Mouse (Mus musculus) myocyte (in vitro differentiated cells): ENCODE results near the gene Tor4a. TPM values are rescaled to one million over a fixed set of nuclear protein-coding genes. Genes with fewer than 3 reads are reported as not detected.

ENCODE experiments used
- H3K27me3 ChIP-seq: one replicate; pipeline ENCODE4 v1.6.1; 2011; ENCODE audit not compliant: control insufficient read depth, insufficient read depth, insufficient read length
- H3K36me3 ChIP-seq: one replicate; pipeline ENCODE4 v1.6.1; 2011; ENCODE audit not compliant: control insufficient read depth, insufficient read depth
- H3K4me2 ChIP-seq: one replicate; pipeline ENCODE4 v1.6.1; 2011; ENCODE audit warnings: low read depth, control low read depth
- H3K4me3 ChIP-seq: one replicate; pipeline ENCODE4 v1.5.1; 2011; ENCODE audit warnings: mild to moderate bottlenecking, control low read depth, moderate library complexity
- H3K79me2 ChIP-seq: one replicate; pipeline ENCODE4 v1.6.1; 2011; ENCODE audit not compliant: control insufficient read depth, insufficient read depth
- H3ac ChIP-seq: one replicate; pipeline ENCODE4 v1.6.1; 2011; ENCODE audit not compliant: control insufficient read depth, insufficient read length
- CEBPB ChIP-seq: IDR thresholded peaks from 2 replicates; pipeline ENCODE4 v1.6.1; 2011; ENCODE audit warnings: mild to moderate bottlenecking, moderate library complexity; ENCODE audit not compliant: poor library complexity, insufficient read depth, severe bottlenecking
- E2F4 ChIP-seq: IDR thresholded peaks from one replicate; pipeline ENCODE4 v1.6.1; 2011; ENCODE audit warnings: mild to moderate bottlenecking, control low read depth, moderate library complexity; ENCODE audit not compliant: insufficient read depth
- MAX ChIP-seq: IDR thresholded peaks from one replicate; pipeline ENCODE4 v1.6.1; 2011; ENCODE audit warnings: low read depth, mild to moderate bottlenecking, control low read depth
- MYOD1 ChIP-seq, 3 experiments: IDR thresholded peaks; one replicate each; pipeline ENCODE4 v1.6.1; 2011; ENCODE audit warnings: control low read depth in 2 of 3, low read depth in 2 of 3, mild to moderate bottlenecking in 2 of 3, moderate library complexity in 1 of 3; ENCODE audit not compliant: insufficient read length in 2 of 3, control insufficient read depth in 1 of 3
- MYOG ChIP-seq, 3 experiments: IDR thresholded peaks; one replicate each; pipeline ENCODE4 v1.6.1; 2011; ENCODE audit warnings: control low read depth in 2 of 3, low read depth in 2 of 3, mild to moderate bottlenecking in 2 of 3; ENCODE audit not compliant: insufficient read length in 2 of 3, control insufficient read depth in 1 of 3, insufficient read depth in 1 of 3
- POLR2A ChIP-seq: IDR thresholded peaks from one replicate; pipeline ENCODE4 v1.6.1; 2011; ENCODE audit warnings: low read depth, mild to moderate bottlenecking, control low read depth, moderate library complexity; ENCODE audit not compliant: insufficient read length
- POLR2AphosphoS2 ChIP-seq: IDR thresholded peaks from one replicate; pipeline ENCODE4 v1.6.1; 2011; ENCODE audit warnings: low read depth, control low read depth; ENCODE audit not compliant: insufficient read length
- REST ChIP-seq: IDR thresholded peaks from one replicate; pipeline ENCODE4 v1.6.1; 2011; ENCODE audit warnings: mild to moderate bottlenecking, control low read depth, moderate library complexity; ENCODE audit not compliant: insufficient read depth, insufficient read length
- SRF ChIP-seq: IDR thresholded peaks from one replicate; pipeline ENCODE4 v1.6.1; 2011; ENCODE audit warnings: low read depth; ENCODE audit not compliant: control insufficient read depth, insufficient read length
- TCF12 ChIP-seq: IDR thresholded peaks from one replicate; pipeline ENCODE4 v1.6.1; 2011; ENCODE audit warnings: mild to moderate bottlenecking, control low read depth; ENCODE audit not compliant: poor library complexity, insufficient read depth, severe bottlenecking
- TCF3 ChIP-seq: IDR thresholded peaks from one replicate; pipeline ENCODE4 v1.6.1; 2011; ENCODE audit warnings: low read depth, control low read depth; ENCODE audit not compliant: insufficient read length
- USF1 ChIP-seq: IDR thresholded peaks from one replicate; pipeline ENCODE4 v1.6.1; 2011; ENCODE audit warnings: low read depth, mild to moderate bottlenecking, control low read depth, moderate library complexity
- polyA plus RNA-seq: library from polyadenylated mRNA; unstranded; fragments of >200 nt; fragmentation: generic; extraction: Trizol; gene quantifications from one replicate; pipeline ENCODE4 v1.2.1, GENCODE M21; 2012; ENCODE audit warnings: missing spikeins

The Tor4a gene
- polyA plus RNA-seq: 9.2 TPM

DNA sequence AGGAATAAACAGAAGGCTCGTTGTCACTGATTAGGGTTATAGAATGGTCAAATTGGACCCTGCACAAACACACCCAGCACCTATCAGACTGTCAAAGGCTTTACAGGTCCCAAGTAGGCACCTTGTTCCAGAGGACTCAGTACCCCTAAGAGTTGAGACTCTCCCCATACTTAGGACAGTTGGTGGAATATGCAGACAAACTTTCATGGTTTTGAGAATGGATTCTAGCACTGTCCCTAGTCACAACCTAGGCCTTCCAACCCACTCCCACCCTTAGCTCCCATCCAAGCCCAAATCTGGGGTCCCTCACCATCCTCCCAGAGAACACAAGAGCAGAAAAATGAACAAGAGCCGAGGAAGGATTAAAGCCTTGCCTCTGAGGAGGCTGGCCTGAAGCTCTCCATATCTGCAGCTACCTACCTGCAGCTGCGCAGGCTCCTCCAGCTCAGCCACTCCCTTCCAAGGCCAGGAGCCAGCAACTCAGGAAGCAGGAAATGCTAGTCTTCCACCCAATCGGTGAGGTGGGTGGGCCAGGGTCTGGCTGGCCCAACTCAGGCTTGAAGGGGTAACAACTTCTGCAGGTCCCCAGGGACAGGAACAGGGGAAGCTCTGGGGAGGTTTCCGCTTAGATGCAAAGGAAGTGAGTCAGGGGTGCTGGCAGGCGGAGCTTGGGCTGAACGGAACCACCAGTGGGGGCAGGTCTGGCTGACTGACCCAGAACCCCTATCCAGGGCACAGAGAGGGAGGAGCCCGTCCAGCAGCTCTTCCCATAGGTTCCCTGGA is at the start of gene Tor4a:
TSS of gene Tor4a (minus strand) at position 715 of the 783 bp plus-strand sequence.
- Histone ChIP-seq H3ac (no peak within 1 kb of the TSS), H3K4me3 (peak within 1 kb of the TSS; percentile 24), H3K36me3 (peaks cover 15% of the 10 kb centered on the region), H3K27me3 (no peaks in the 10 kb centered on the region), H3K4me2 (peak within 1 kb of the TSS; percentile 83), H3K79me2 (no peaks in the 10 kb centered on the region)
- TF ChIP-seq E2F4 (no peak), TCF12 (no peak)

DNA sequence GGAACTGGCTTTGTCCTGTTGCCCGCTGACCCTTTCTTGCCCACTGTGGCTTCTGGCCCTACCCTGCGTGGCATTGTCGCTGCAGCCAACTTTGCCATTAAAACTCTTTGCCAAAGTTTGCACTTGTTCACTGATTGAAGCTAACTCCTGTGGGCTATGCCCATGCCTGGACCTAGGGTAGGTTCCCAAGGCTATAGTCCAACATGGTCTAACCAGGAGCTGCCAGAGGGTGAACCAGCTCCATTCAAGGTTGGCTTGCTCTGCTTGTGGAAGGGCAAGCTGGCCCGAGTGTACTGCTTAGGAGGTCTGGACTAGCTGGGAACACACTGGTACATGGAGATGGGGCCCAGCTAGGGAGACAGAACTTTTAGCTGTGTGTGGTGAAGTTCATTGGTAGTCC is 47.5 kb upstream of the Tor4a start:
- Histone ChIP-seq H3K36me3 (no peaks in the 10 kb centered on the region), H3K4me2 (no peak overlapping the region), H3ac (no peak overlapping the region), H3K79me2 (no peaks in the 10 kb centered on the region), H3K27me3 (peaks cover 18% of the 10 kb centered on the region), H3K4me3 (no peak overlapping the region)
- no peak for TF ChIP-seq MYOD1 (IDR thresholded peaks at IDR 0.05; ENCODE audit: control insufficient read depth in 1 of 3, insufficient read length in 2 of 3, low read depth in 2 of 3)
- no peak for TF ChIP-seq TCF3
- no peak for TF ChIP-seq TCF12
- TF ChIP-seq USF1: no peak
- TF ChIP-seq MYOG (IDR thresholded peaks at IDR 0.05; ENCODE audit: control insufficient read depth in 1 of 3, insufficient read depth in 1 of 3, insufficient read length in 2 of 3, low read depth in 2 of 3): no peak
- no peak for TF ChIP-seq SRF
- no peak for TF ChIP-seq POLR2A
- no peak for TF ChIP-seq REST
- no peak for TF ChIP-seq CEBPB
- no peak for TF ChIP-seq MAX
- TF ChIP-seq POLR2AphosphoS2: no peak
- no peak for TF ChIP-seq E2F4

DNA sequence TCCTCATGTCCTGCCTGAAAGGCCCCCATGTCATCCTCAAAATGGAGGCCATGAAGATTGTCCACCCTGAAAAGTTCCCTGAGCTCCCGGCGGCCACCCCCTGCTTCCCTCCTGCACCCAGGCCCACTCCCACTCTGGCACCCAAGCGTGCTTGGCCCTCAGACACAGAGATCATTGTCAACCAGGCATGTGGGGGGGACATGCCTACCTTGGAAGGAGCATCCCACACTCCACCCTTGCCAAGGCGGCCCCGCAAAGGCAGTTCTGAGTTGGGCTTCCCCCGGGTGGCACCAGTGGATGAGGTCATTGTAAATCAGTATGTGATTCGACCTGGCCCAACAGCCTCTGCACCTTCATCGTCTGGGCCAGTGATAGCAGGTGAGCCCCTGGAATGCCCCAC is 46.7 kb upstream of the Tor4a start:
- H3ac ChIP-seq: no peak overlapping the region
- H3K36me3 ChIP-seq: no peaks in the 10 kb centered on the region
- no peak for TF ChIP-seq MYOD1 (IDR thresholded peaks at IDR 0.05; ENCODE audit: control insufficient read depth in 1 of 3, insufficient read length in 2 of 3, low read depth in 2 of 3)
- no peak for TF ChIP-seq REST
- no peak for TF ChIP-seq E2F4
- no peak for TF ChIP-seq TCF3
- TF ChIP-seq POLR2AphosphoS2: no peak
- no peak for TF ChIP-seq SRF
- no peak for TF ChIP-seq MYOG (IDR thresholded peaks at IDR 0.05; ENCODE audit: control insufficient read depth in 1 of 3, insufficient read depth in 1 of 3, insufficient read length in 2 of 3, low read depth in 2 of 3)
- TF ChIP-seq CEBPB: no peak
- TF ChIP-seq MAX: no peak
- TF ChIP-seq POLR2A: no peak
- TF ChIP-seq TCF12: no peak
- no peak for TF ChIP-seq USF1
- peaks cover 18% of the 10 kb centered on the region for H3K27me3 ChIP-seq
- H3K4me3 ChIP-seq: no peak overlapping the region
- H3K79me2 ChIP-seq: no peaks in the 10 kb centered on the region
- no peak overlapping the region for H3K4me2 ChIP-seq

DNA sequence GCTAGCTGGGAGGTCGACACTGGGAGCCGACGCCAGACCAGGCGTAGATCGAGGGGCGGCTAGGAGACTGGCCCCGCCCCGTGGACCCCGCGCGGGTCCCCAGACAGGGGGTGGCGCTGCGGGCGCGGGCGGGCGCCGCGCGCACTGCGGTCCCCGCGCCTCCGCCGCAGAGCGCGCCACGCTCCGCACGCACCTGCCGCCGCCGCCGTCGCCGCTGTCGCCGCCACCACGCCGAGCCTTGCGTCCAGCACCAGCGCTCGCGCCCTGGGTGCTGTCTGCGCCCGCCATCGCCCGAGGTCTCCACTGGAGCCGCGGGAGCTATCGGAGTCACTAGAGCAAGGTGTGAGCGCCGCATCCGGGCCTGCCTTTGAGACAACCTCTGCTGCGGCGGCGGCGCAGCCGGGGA is 45.4 kb upstream of the Tor4a start, which contains the start of the genes Rnf208 and Cysrt1:
TSS of gene Rnf208 (plus strand) at position 155 of the 406 bp plus-strand sequence.
TSS of gene Cysrt1 (minus strand) at position 352 of the 406 bp plus-strand sequence.
- no peaks in the 10 kb centered on the region for H3K36me3 ChIP-seq
- TF ChIP-seq MYOG (IDR thresholded peaks at IDR 0.05; ENCODE audit: control insufficient read depth in 1 of 3, insufficient read depth in 1 of 3, insufficient read length in 2 of 3, low read depth in 2 of 3) (peak in 1 of 3 experiments; percentile 6), REST (no peak)
- no peak within 1 kb of the TSS for H3K4me3 ChIP-seq
- H3K4me2 ChIP-seq: peak within 1 kb of the TSS; percentile 65
- no peaks in the 10 kb centered on the region for H3K79me2 ChIP-seq
- H3K27me3 ChIP-seq: peaks cover 18% of the 10 kb centered on the region
- no peak within 1 kb of the TSS for H3ac ChIP-seq

DNA sequence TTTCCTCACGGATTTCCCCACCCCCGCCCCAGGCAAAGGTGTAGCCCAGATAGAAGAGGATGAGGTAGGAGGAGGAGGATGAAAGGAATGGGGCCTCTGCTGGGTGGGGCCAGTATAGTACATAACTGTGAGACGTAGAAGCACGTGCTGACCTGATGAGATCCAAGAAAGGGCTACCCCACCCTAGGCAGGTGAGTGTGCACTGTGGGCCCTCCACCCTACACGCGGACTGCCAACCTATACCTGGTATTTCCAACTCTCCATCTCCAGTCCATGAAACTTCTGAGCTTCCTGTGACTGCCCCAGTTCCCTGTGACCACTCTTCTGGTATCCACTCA is 44.7 kb upstream of the Tor4a start:
- Histone ChIP-seq H3K36me3 (no peaks in the 10 kb centered on the region), H3K79me2 (no peaks in the 10 kb centered on the region), H3K4me3 (no peak overlapping the region), H3K27me3 (peaks cover 22% of the 10 kb centered on the region), H3ac (no peak overlapping the region), H3K4me2 (peak overlapping the region; percentile 65)
- TF ChIP-seq USF1: no peak
- no peak for TF ChIP-seq POLR2A
- TF ChIP-seq REST: no peak
- TF ChIP-seq SRF: no peak
